Mouse (Mus musculus) lung, postnatal 0 days (tissue): Measurements from ENCODE around the gene Mmab.

Experiments used
- CTCF ChIP-seq: IDR thresholded peaks from 2 replicates; pipeline ENCODE4 v1.5.1; 2016; ENCODE audit warnings: antibody characterized with exemption, mild to moderate bottlenecking
- EP300 ChIP-seq: IDR thresholded peaks from 2 replicates; pipeline ENCODE4 v1.6.1; 2016; ENCODE audit warnings: antibody characterized with exemption, mild to moderate bottlenecking, control low read depth

GRCm38 (mm10) chr5:114461238-114461637 is 17.4 kb upstream of the Mmab start:
- no peak for TF ChIP-seq EP300
- peak; percentile 97 for TF ChIP-seq CTCF
